Mouse (Mus musculus) lung, postnatal 14 days (tissue): ENCODE measurements at regions not wholly inside any gene's neighbourhood (a gene's known extent, or its start where the extent isn't known, plus 50 kb on each side); places are given as distances from the start of the nearest gene placed in this dataset.

Experiments used
- DNase-seq: peaks from one replicate; pipeline ENCODE4 v3.0.0; 2021

- peak; percentile 5 for DNase-seq
Measured at GRCm38 (mm10) chr7:65772845-65773244, 81.9 kb downstream of the Tm2d3 start.

- peak; percentile 4 for DNase-seq
Measured at GRCm38 (mm10) chr7:65773948-65774347, 83.0 kb downstream of the Tm2d3 start.

GRCm38 (mm10) chr7:65774388-65775015 lies 83.5 kb downstream of the Tm2d3 start:
- DNase-seq = no peak

GRCm38 (mm10) chr7:65775016-65775415 lies 84.0 kb downstream of the Tm2d3 start:
- DNase-seq = no peak

- DNase-seq = no peak
Measured at GRCm38 (mm10) chr7:65779716-65780372, 81.7 kb upstream of the Pcsk6 start.

- DNase-seq = no peak
Measured at GRCm38 (mm10) chr7:65780578-65781370, 80.8 kb upstream of the Pcsk6 start.

GRCm38 (mm10) chr7:65782024-65782423 lies 79.5 kb upstream of the Pcsk6 start:
- DNase-seq = no peak

- DNase-seq = no peak
Measured at GRCm38 (mm10) chr7:65783773-65784172, 77.8 kb upstream of the Pcsk6 start.

- no peak for DNase-seq
Measured at GRCm38 (mm10) chr7:65786916-65787315, 74.6 kb upstream of the Pcsk6 start.

GRCm38 (mm10) chr7:65787849-65788248 lies 73.7 kb upstream of the Pcsk6 start:
- no peak for DNase-seq

GRCm38 (mm10) chr7:65790264-65790663 lies 71.3 kb upstream of the Pcsk6 start:
- no peak for DNase-seq

- DNase-seq = no peak
Measured at GRCm38 (mm10) chr7:65792187-65792823, 69.2 kb upstream of the Pcsk6 start.

GRCm38 (mm10) chr7:65802306-65802705 lies 59.2 kb upstream of the Pcsk6 start:
- no peak for DNase-seq

- DNase-seq = peak; percentile 17
Measured at GRCm38 (mm10) chr7:65802806-65803205, 58.7 kb upstream of the Pcsk6 start.

- peak; percentile 8 for DNase-seq
Measured at GRCm38 (mm10) chr7:65803422-65804303, 57.9 kb upstream of the Pcsk6 start.
